ENCODE assay signal across 10 mouse cellular contexts in the genomic region with DNA sequence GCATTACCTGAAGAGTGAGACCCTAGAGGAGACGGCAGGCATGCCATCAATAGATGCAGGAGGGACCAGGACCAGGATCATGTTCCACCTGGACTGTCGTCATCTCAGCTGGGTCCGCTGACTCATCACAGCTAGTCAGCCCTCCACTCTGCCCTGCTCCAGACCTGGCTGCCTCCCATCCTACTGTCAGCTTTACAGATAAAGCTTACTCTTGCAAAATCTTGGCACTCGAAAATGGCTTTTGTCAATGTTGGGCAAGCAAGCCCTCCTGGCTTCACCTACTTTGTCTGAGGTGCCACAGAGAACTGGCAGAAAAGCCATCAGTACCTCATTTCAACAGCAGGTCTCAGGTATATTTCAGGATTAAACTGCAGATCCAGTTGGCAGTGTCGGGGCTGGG. TPM values are rescaled to one million over a fixed set of nuclear protein-coding genes. Genes with fewer than 3 reads are reported as not detected.
DNase-seq lines count a peak whose midpoint lies in the region; ATAC-seq and TF ChIP-seq lines count a peak whose summit lies in the region.
"Had no signal": no experiment of that assay in that cellular context is flagged by ENCODE, and none has a peak within 500 bp of the region (broad histone marks: within the 10 kb centered on the region; RNA-seq: fewer than 3 reads in every experiment).

No protein-coding gene starts in this region.

- intact Hi-C loops in heart, adult 2 months (cut with DNase I): no loop called here
- intact Hi-C loops in heart, postnatal 36 days (cut with DNase I): loop anchor here (10.0 kb wide), 1 partner anchor 844 kb away; a partner anchor contains a TSS

- no peak for TF ChIP-seq POLR2A in heart, adult 2 months (IDR thresholded peaks at IDR 0.05; ENCODE audit: insufficient read depth, low read depth, low read length)

- no peak overlapping the region for H3K4me3 ChIP-seq in heart, adult 2 months
- H3K4me3 ChIP-seq in ES-E14 (ENCODE audit: insufficient read depth in 1 of 2, low read depth in 1 of 2, low read length in 2 of 2, poor library complexity in 1 of 2, severe bottlenecking in 1 of 2): no peak overlapping the region
- no peak overlapping the region for H3K4me3 ChIP-seq in hindbrain, embryonic 13.5 days

- no peak for TF ChIP-seq CTCF in heart, adult 2 months (IDR thresholded peaks at IDR 0.05)

- no peaks in the 10 kb centered on the region for H3K36me3 ChIP-seq in heart, adult 2 months (ENCODE audit: control insufficient read depth, insufficient read depth, low read length)
- H3K36me3 ChIP-seq in ES-E14 (ENCODE audit: control insufficient read depth, insufficient read depth, low read length, poor library complexity, severe bottlenecking): peaks cover 33% of the 10 kb centered on the region
- H3K36me3 ChIP-seq in hindbrain, embryonic 13.5 days: peaks cover 8% of the 10 kb centered on the region; the same call in 1 of the 2 replicates

- 64% methylated on average over 5 of the region's 5 CpGs for WGBS in heart, adult 2 months
- 88% methylated on average over 5 of the region's 5 CpGs for WGBS in hindbrain, embryonic 13.5 days

- ATAC-seq in hindbrain, embryonic 13.5 days (ENCODE audit: low FRiP score): no peak
- no peak for ATAC-seq in erythroid progenitor cell, adult 5-6 weeks (replicated peaks; ENCODE audit: low FRiP score, poor library complexity, severe bottlenecking)

- peaks cover 15% of the 10 kb centered on the region for H3K4me1 ChIP-seq in heart, adult 2 months (ENCODE audit: control insufficient read depth, insufficient read depth, low read length)
- peaks cover 5 to 42% of the 10 kb centered on the region in 2 experiments; a peak in 3 of 4 replicates for H3K4me1 ChIP-seq in ES-E14 (ENCODE audit: control insufficient read depth in 2 of 2, insufficient read depth in 2 of 2, low read length in 2 of 2, poor library complexity in 1 of 2)
- H3K4me1 ChIP-seq in hindbrain, embryonic 13.5 days (replicated peaks): no peaks in the 10 kb centered on the region

- no peaks in the 10 kb centered on the region for H3K27me3 ChIP-seq in heart, adult 2 months (ENCODE audit: control insufficient read depth, insufficient read depth, low read length)
- no peaks in the 10 kb centered on the region for H3K27me3 ChIP-seq in hindbrain, embryonic 13.5 days

- H3K9me3 ChIP-seq in ES-E14 (ENCODE audit: control insufficient read depth, insufficient read depth, low read depth, low read length): no peaks in the 10 kb centered on the region
- no peaks in the 10 kb centered on the region for H3K9me3 ChIP-seq in hindbrain, embryonic 13.5 days

- no peaks in the 10 kb centered on the region for H3K79me2 ChIP-seq in heart, adult 2 months (replicated peaks; ENCODE audit: control insufficient read depth, insufficient read depth, low read length)

- TF ChIP-seq EP300 in heart, adult 2 months (IDR thresholded peaks at IDR 0.05; ENCODE audit: insufficient read depth, low read depth, low read length): peak; percentile 71; the same call in 1 of the 2 replicates

- H3K4me2 ChIP-seq in hindbrain, embryonic 13.5 days: no peak overlapping the region

- DNase-seq in heart, adult 2 months: peak in 1 of 2 experiments; percentile 72
- no peak for DNase-seq in heart, postnatal 36 days
- no peak for DNase-seq in ES-E14 (ENCODE audit: low read depth, low spot score)
- peak; percentile 46 for DNase-seq in adrenal gland, postnatal 25 days
- peak; percentile 71 to 83 for DNase-seq in cerebellum, postnatal 25 days
- no peak for DNase-seq in T-cell, adult 2 months (ENCODE audit: low spot score)
- DNase-seq: kidney, adult 18-20 months had no signal

- no peak overlapping the region for H3K9ac ChIP-seq in heart, adult 2 months (ENCODE audit: low read depth, low read length)
- no peak overlapping the region for H3K9ac ChIP-seq in ES-E14 (ENCODE audit: insufficient read depth, low read depth, low read length, poor library complexity, severe bottlenecking)
- no peak overlapping the region for H3K9ac ChIP-seq in hindbrain, embryonic 13.5 days
- H3K9ac ChIP-seq: liver, embryonic 14.5 days had no signal

- in situ Hi-C loops in ES-E14 (cut with MboI; ENCODE audit: low sequenced_read_pairs in 2 of 2, unreplicated experiment in 2 of 2): no loop called here

- H3K27ac ChIP-seq in heart, adult 2 months: no peak overlapping the region
- H3K27ac ChIP-seq in ES-E14 (ENCODE audit: insufficient read depth, low read depth, low read length, poor library complexity, severe bottlenecking): no peak overlapping the region; the same call in 1 of the 2 replicates
- H3K27ac ChIP-seq in hindbrain, embryonic 13.5 days: no peak overlapping the region
- H3K27ac ChIP-seq: liver, embryonic 14.5 days had no signal

TF ChIP-seq in ES-E14, 5 proteins besides CTCF, POLR2A, EP300 and RAD21:
- TF ChIP-seq ZNF384 (IDR thresholded peaks at IDR 0.05; ENCODE audit: low read depth, low read length): no peak
- TF ChIP-seq MAFK (IDR thresholded peaks at IDR 0.05; ENCODE audit: insufficient read depth, low read depth, low read length): peak; percentile 14; the same call in 1 of the 2 replicates
- no peak for TF ChIP-seq HCFC1 (IDR thresholded peaks at IDR 0.05; ENCODE audit: borderline replicate concordance, insufficient read depth, low read length)
- no peak for TF ChIP-seq CHD2 (IDR thresholded peaks at IDR 0.05; ENCODE audit: low read depth, low read length)
- TF ChIP-seq ZC3H11A (IDR thresholded peaks at IDR 0.05; ENCODE audit: borderline replicate concordance, low read depth, low read length): no peak

RNA-seq across cellular contexts. Expression of a gene that starts 15.5 kb away (rescaled TPM):
- 10 to 100 TPM in 1 of 2 experiments, 1 to 10 TPM in 1; 8.3 to 11.6 TPM for total RNA-seq in heart, adult 2 months (2021)
- 8.9 and 11.8 TPM in 2 replicates for polyA plus RNA-seq in heart, adult 2 months (2012; rRNA removed)
- 10 to 100 TPM; 10.8 to 14.2 TPM for total RNA-seq in heart, postnatal 36 days (2021)
- 17.2 and 38.2 TPM in 2 replicates for total RNA-seq in ES-E14 (2012; rRNA removed)
- total RNA-seq in adrenal gland, postnatal 25 days (2021): 13.8 and 19.3 TPM in 2 replicates
- polyA plus RNA-seq in hindbrain, embryonic 13.5 days (2015; fragmentation: Nextera tagmentation; extraction: Ambion mirVana): 3.2 and 5.9 TPM in 2 replicates
- total RNA-seq in erythroid progenitor cell, adult 5-6 weeks (2015; ENCODE audit: low replicate concordance): 3.2 and 5.4 TPM in 2 replicates
- 4.1 and 10.4 TPM in 2 replicates for total RNA-seq in erythroid progenitor cell, adult 5-6 weeks (2017; ENCODE audit: low replicate concordance)

Comparison
In these comparisons a context has a peak if more than half of its experiments do, and no peak if none do; other contexts are left out.
1. DNase-seq: peak in adrenal gland, postnatal 25 days (single experiment) and cerebellum, postnatal 25 days (2 of 2); none in heart, postnatal 36 days (0 of 2), ES-E14 (single experiment) and T-cell, adult 2 months (single experiment).